ENCODE assay signal across 26 mouse cellular contexts in the genomic region with DNA sequence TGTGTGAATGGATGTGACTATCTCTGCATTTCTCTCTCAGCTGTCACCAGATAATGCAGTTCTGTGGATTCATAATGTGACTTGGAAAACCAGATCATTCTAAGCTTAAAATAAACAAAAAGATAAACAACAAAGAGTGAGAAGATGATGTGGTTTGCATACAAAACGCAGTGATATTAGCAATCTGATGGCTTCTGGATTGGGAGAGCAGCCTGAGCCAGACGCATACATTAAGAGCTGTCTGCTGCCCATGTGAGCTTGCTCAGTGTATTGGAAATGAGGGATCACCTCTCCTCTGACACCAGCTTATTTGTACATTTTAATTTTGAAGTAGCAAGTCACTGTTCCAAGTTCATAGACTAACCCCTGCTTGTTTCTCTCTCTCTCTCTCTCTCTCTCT. TPM values are rescaled to one million over a fixed set of nuclear protein-coding genes. Genes with fewer than 3 reads are reported as not detected.
A peak's percentile ranks its signal among the peaks of the same experiment; 100 is the strongest.
DNase-seq lines count a peak whose midpoint lies in the region; ATAC-seq and TF ChIP-seq lines count a peak whose summit lies in the region.
"Had no signal": no experiment of that assay in that cellular context is flagged by ENCODE, and none has a peak within 500 bp of the region (broad histone marks: within the 10 kb centered on the region; RNA-seq: fewer than 3 reads in every experiment).

No protein-coding gene starts in this region.

- H3K4me1 ChIP-seq in lung, embryonic 14.5 days (ENCODE audit: insufficient read depth), result no peaks in the 10 kb centered on the region
- peaks cover 29% of the 10 kb centered on the region for H3K4me1 ChIP-seq in hindbrain, embryonic 10.5 days (replicated peaks)
- peaks cover 30% of the 10 kb centered on the region for H3K4me1 ChIP-seq in midbrain, embryonic 12.5 days
- H3K4me1 ChIP-seq in neural tube, embryonic 14.5 days (ENCODE audit: control insufficient read depth, insufficient read depth, low read length), result peaks cover 13% of the 10 kb centered on the region

- WGBS in lung, embryonic 14.5 days, result 38% methylated on average over 2 of the region's 2 CpGs
- WGBS in hindbrain, embryonic 10.5 days, result 56% methylated on average over 2 of the region's 2 CpGs
- 31% methylated on average over 2 of the region's 2 CpGs for WGBS in midbrain, embryonic 12.5 days
- whole genome bisulfite sequencing in neural tube, embryonic 14.5 days, result 18% methylated on average over 2 of the region's 2 CpGs

- no peak; the same call in 1 of the 2 replicates for ATAC-seq in lung, embryonic 14.5 days (ENCODE audit: insufficient read depth)
- peak; percentile 45; the same call in 1 of the 2 replicates for ATAC-seq in midbrain, embryonic 12.5 days (ENCODE audit: low FRiP score, low read depth)
- no peak for ATAC-seq in neural tube, embryonic 14.5 days (ENCODE audit: low read depth)
- ATAC-seq: inflammation-experienced regulatory T-cells, adult 6 months had no signal

- H3K36me3 ChIP-seq in lung, embryonic 14.5 days (ENCODE audit: insufficient read depth), result no peaks in the 10 kb centered on the region
- H3K36me3 ChIP-seq in hindbrain, embryonic 10.5 days, result no peaks in the 10 kb centered on the region
- no peaks in the 10 kb centered on the region for H3K36me3 ChIP-seq in midbrain, embryonic 12.5 days
- H3K36me3 ChIP-seq in neural tube, embryonic 14.5 days (ENCODE audit: control insufficient read depth, insufficient read depth, low read length), result no peaks in the 10 kb centered on the region
- H3K36me3 ChIP-seq: heart, embryonic 15.5 days had no signal

- no peak overlapping the region for H3K27ac ChIP-seq in lung, embryonic 14.5 days (ENCODE audit: low read depth)
- H3K27ac ChIP-seq in hindbrain, embryonic 10.5 days, result peak overlapping the region; percentile 69; the same call in 1 of the 2 replicates
- peak overlapping the region; percentile 70 for H3K27ac ChIP-seq in midbrain, embryonic 12.5 days (replicated peaks)
- H3K27ac ChIP-seq in neural tube, embryonic 14.5 days (ENCODE audit: low read depth, low read length), result peak overlapping the region; percentile 84
- H3K27ac ChIP-seq: heart, adult 2 months; heart, embryonic 15.5 days; macrophage had no signal

- H3K27me3 ChIP-seq in lung, embryonic 14.5 days (ENCODE audit: insufficient read depth, low read length), result no peaks in the 10 kb centered on the region
- H3K27me3 ChIP-seq in hindbrain, embryonic 10.5 days (ENCODE audit: insufficient read depth, poor library complexity, severe bottlenecking), result no peaks in the 10 kb centered on the region
- no peaks in the 10 kb centered on the region for H3K27me3 ChIP-seq in midbrain, embryonic 12.5 days
- H3K27me3 ChIP-seq in neural tube, embryonic 14.5 days (ENCODE audit: control insufficient read depth, insufficient read depth, low read length), result no peaks in the 10 kb centered on the region
- H3K27me3 ChIP-seq: heart, embryonic 15.5 days had no signal

- H3K4me2 ChIP-seq in lung, embryonic 14.5 days, result no peak overlapping the region
- no peak overlapping the region for H3K4me2 ChIP-seq in midbrain, embryonic 12.5 days (replicated peaks)
- H3K4me2 ChIP-seq in neural tube, embryonic 14.5 days (ENCODE audit: low read depth, low read length), result peak overlapping the region; percentile 33
- H3K4me2 ChIP-seq: heart, embryonic 15.5 days; liver, embryonic 11.5 days had no signal

- no peak overlapping the region for H3K9ac ChIP-seq in lung, embryonic 14.5 days
- no peak overlapping the region; the same call in 1 of the 2 replicates for H3K9ac ChIP-seq in midbrain, embryonic 12.5 days (replicated peaks)
- 0 out of 2 replicates have a peak overlapping the region, but pooled peaks have one; percentile 11 for H3K9ac ChIP-seq in neural tube, embryonic 14.5 days (replicated peaks; ENCODE audit: low read depth, low read length)
- H3K9ac ChIP-seq: heart, embryonic 15.5 days had no signal

- no peak for TF ChIP-seq CTCF in lung, embryonic 14.5 days (IDR thresholded peaks at IDR 0.05; ENCODE audit: low read depth)

- no peaks in the 10 kb centered on the region for H3K9me3 ChIP-seq in lung, embryonic 14.5 days (ENCODE audit: low read depth, low read length)
- no peaks in the 10 kb centered on the region for H3K9me3 ChIP-seq in hindbrain, embryonic 10.5 days
- no peaks in the 10 kb centered on the region for H3K9me3 ChIP-seq in midbrain, embryonic 12.5 days
- H3K9me3 ChIP-seq in neural tube, embryonic 14.5 days (ENCODE audit: control insufficient read depth, low read length), result no peaks in the 10 kb centered on the region
- H3K9me3 ChIP-seq: heart, embryonic 15.5 days had no signal

- DNase-seq in lung, embryonic 14.5 days, result peak; percentile 51
- no peak for DNase-seq in lung, postnatal 4 days
- no peak for DNase-seq in hindbrain, embryonic 10.5 days (ENCODE audit: low spot score)
- no peak for DNase-seq in left cerebral cortex, adult 9 months (ENCODE audit: low spot score in 2 of 2)
- no peak for DNase-seq in gastrocnemius, postnatal 10 days
- DNase-seq in right cerebral cortex, postnatal 25 days, result no peak
- DNase-seq: adrenal gland, adult 8-10 months; cerebellum, adult 11-12 months; gastrocnemius, postnatal 14 days; heart, adult 2 months; kidney, postnatal 4 days; left cerebral cortex, postnatal 4 days; lung, adult 2 months; spleen, adult 18-20 months; thymus, adult 18-20 months had no signal

- H3K4me3 ChIP-seq in lung, embryonic 14.5 days (ENCODE audit: low read depth, low read length), result no peak overlapping the region
- H3K4me3 ChIP-seq in hindbrain, embryonic 10.5 days, result no peak overlapping the region
- H3K4me3 ChIP-seq in midbrain, embryonic 12.5 days, result no peak overlapping the region
- no peak overlapping the region for H3K4me3 ChIP-seq in neural tube, embryonic 14.5 days (ENCODE audit: low read depth, low read length)
- H3K4me3 ChIP-seq: heart, adult 2 months; heart, embryonic 15.5 days had no signal

RNA-seq across cellular contexts. Expression of a gene that starts 46.3 kb away (rescaled TPM):
- not detected in 2 replicates for polyA plus RNA-seq in lung, embryonic 14.5 days (2014; fragmentation: Nextera tagmentation; extraction: Ambion mirVana)
- polyA plus RNA-seq in hindbrain, embryonic 10.5 days (2016; fragmentation: Nextera tagmentation; extraction: Ambion mirVana), result not detected in 2 replicates
- polyA plus RNA-seq in midbrain, embryonic 12.5 days (2016; fragmentation: Nextera tagmentation; extraction: Ambion mirVana), result not detected in 2 replicates
- polyA plus RNA-seq in neural tube, embryonic 14.5 days (2014; fragmentation: Nextera tagmentation; extraction: Ambion mirVana), result not detected in 2 replicates
- total RNA-seq in gastrocnemius, postnatal 10 days (2021), result not detected
- total RNA-seq: adrenal gland, adult 8-10 months; gastrocnemius, postnatal 14 days; heart, adult 2 months; layer of hippocampus, postnatal 25 days; left cerebral cortex, postnatal 4 days; monocyte, adult 5-6 weeks had no signal
- polyA plus RNA-seq: embryonic facial prominence, embryonic 11.5 days; heart, adult 2 months; heart, embryonic 15.5 days; inflammation-experienced regulatory T-cells, adult 6 months; kidney, embryonic 14.5 days; liver, embryonic 11.5 days; lung, adult 2 months; macrophage; stomach, embryonic 14.5 days had no signal
